ENCODE assay signal across 11 mouse cellular contexts in the genomic region with DNA sequence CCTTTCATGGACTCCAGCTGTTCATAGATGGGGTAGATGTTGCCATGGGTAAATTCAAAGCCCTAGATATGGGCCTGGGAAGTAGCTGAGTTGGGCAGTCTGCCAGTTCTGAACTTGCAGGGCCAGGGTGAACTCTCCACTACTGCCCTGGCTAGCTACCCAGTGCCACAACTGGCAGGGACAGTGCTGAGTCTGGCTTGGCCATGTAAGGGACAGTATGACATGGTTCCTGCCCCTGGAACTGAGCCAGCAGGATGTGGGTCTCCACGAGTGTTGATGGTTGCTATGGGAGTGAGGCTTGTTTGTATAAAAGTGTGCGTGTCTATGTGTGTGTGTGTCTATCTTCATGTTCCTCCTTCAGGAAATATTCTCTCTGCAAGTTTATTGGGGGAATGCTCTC. TPM values are rescaled to one million over a fixed set of nuclear protein-coding genes. Genes with fewer than 3 reads are reported as not detected.
DNase-seq lines count a peak whose midpoint lies in the region; ATAC-seq lines count a peak whose summit lies in the region.
"Had no signal": no experiment of that assay in that cellular context is flagged by ENCODE, and none has a peak within 500 bp of the region (broad histone marks: within the 10 kb centered on the region; RNA-seq: fewer than 3 reads in every experiment).

No protein-coding gene starts in this region.

- DNase-seq in forebrain, embryonic 11.5 days (ENCODE audit: low spot score), result no peak
- no peak for DNase-seq in forebrain, embryonic 10.5 days (ENCODE audit: extremely low spot score, low spot score)
- DNase-seq in liver, embryonic 11.5 days (ENCODE audit: low spot score), result no peak
- DNase-seq in ovary, postnatal 36 days (ENCODE audit: low spot score), result no peak
- DNase-seq in retina, postnatal 1 day, result no peak
- DNase-seq: thymus, postnatal 25 days had no signal

- no peaks in the 10 kb centered on the region for H3K9me3 ChIP-seq in forebrain, embryonic 11.5 days (ENCODE audit: control insufficient read depth, low read length)
- H3K9me3 ChIP-seq in forebrain, embryonic 10.5 days, result peaks cover 3% of the 10 kb centered on the region; the same call in 1 of the 2 replicates
- no peaks in the 10 kb centered on the region for H3K9me3 ChIP-seq in liver, embryonic 12.5 days (replicated peaks)
- H3K9me3 ChIP-seq in liver, embryonic 11.5 days (ENCODE audit: control insufficient read depth, low read length), result no peaks in the 10 kb centered on the region
- H3K9me3 ChIP-seq: liver, embryonic 15.5 days had no signal

- H3K36me3 ChIP-seq in forebrain, embryonic 11.5 days (ENCODE audit: control insufficient read depth, insufficient read depth, low read length), result no peaks in the 10 kb centered on the region; the same call in 1 of the 2 replicates
- peaks cover 19% of the 10 kb centered on the region for H3K36me3 ChIP-seq in forebrain, embryonic 10.5 days (replicated peaks)
- peaks cover 10% of the 10 kb centered on the region; the same call in 1 of the 2 replicates for H3K36me3 ChIP-seq in liver, embryonic 12.5 days
- H3K36me3 ChIP-seq in liver, embryonic 11.5 days (ENCODE audit: control insufficient read depth, insufficient read depth, low read length), result no peaks in the 10 kb centered on the region

- H3K4me3 ChIP-seq in forebrain, embryonic 11.5 days (ENCODE audit: low read depth, low read length), result no peak overlapping the region
- H3K4me3 ChIP-seq in forebrain, embryonic 10.5 days, result no peak overlapping the region
- no peak overlapping the region for H3K4me3 ChIP-seq in liver, embryonic 12.5 days
- no peak overlapping the region for H3K4me3 ChIP-seq in liver, embryonic 11.5 days (ENCODE audit: low read depth, low read length)
- H3K4me3 ChIP-seq: erythroblast, embryonic 14.5 days; liver, embryonic 15.5 days had no signal

- H3K9ac ChIP-seq in forebrain, embryonic 11.5 days (ENCODE audit: low read length), result no peak overlapping the region
- H3K9ac ChIP-seq in liver, embryonic 12.5 days, result no peak overlapping the region
- H3K9ac ChIP-seq in liver, embryonic 11.5 days (ENCODE audit: low read depth, low read length), result no peak overlapping the region
- H3K9ac ChIP-seq: liver, embryonic 15.5 days had no signal

- H3K4me1 ChIP-seq in forebrain, embryonic 11.5 days (replicated peaks; ENCODE audit: control insufficient read depth, insufficient read depth, low read length), result no peaks in the 10 kb centered on the region
- H3K4me1 ChIP-seq in forebrain, embryonic 10.5 days, result no peaks in the 10 kb centered on the region
- H3K4me1 ChIP-seq in liver, embryonic 12.5 days, result no peaks in the 10 kb centered on the region
- H3K4me1 ChIP-seq in liver, embryonic 11.5 days (replicated peaks; ENCODE audit: control insufficient read depth, insufficient read depth, low read length), result no peaks in the 10 kb centered on the region
- H3K4me1 ChIP-seq: liver, embryonic 15.5 days had no signal

- H3K4me2 ChIP-seq in forebrain, embryonic 11.5 days (ENCODE audit: low read depth, low read length, severe bottlenecking), result no peak overlapping the region
- H3K4me2 ChIP-seq in liver, embryonic 12.5 days, result no peak overlapping the region
- H3K4me2 ChIP-seq in liver, embryonic 11.5 days, result no peak overlapping the region
- H3K4me2 ChIP-seq: liver, embryonic 15.5 days had no signal

- 0 out of 2 replicates have a peak, but pooled peaks have one; percentile 7 for ATAC-seq in forebrain, embryonic 11.5 days (replicated peaks; ENCODE audit: low FRiP score)
- ATAC-seq in liver, embryonic 12.5 days, result peak; percentile 27; the same call in 1 of the 2 replicates
- ATAC-seq in liver, embryonic 11.5 days (replicated peaks; ENCODE audit: low FRiP score), result no peak
- peak; percentile 26 for ATAC-seq in activated CD4-positive, CD25-positive, alpha-beta regulatory T cell, adult 4 months
- ATAC-seq in megakaryocyte progenitor cell, adult 5-6 weeks (replicated peaks; ENCODE audit: poor library complexity), result peak; percentile 39; the same call in 1 of the 2 replicates

- whole genome bisulfite sequencing in forebrain, embryonic 11.5 days, result 86% methylated on average over 2 of the region's 2 CpGs
- WGBS in forebrain, embryonic 10.5 days, result 86% methylated on average over 2 of the region's 2 CpGs
- 51% methylated on average over 2 of the region's 2 CpGs for WGBS in liver, embryonic 12.5 days (ENCODE audit: insufficient replicate concordance)
- WGBS in liver, embryonic 11.5 days, result 80% methylated on average over 2 of the region's 2 CpGs

- no peaks in the 10 kb centered on the region for H3K27me3 ChIP-seq in forebrain, embryonic 11.5 days (ENCODE audit: control insufficient read depth, insufficient read depth, low read length)
- no peaks in the 10 kb centered on the region for H3K27me3 ChIP-seq in forebrain, embryonic 10.5 days (ENCODE audit: poor library complexity, severe bottlenecking)
- H3K27me3 ChIP-seq in liver, embryonic 12.5 days (replicated peaks), result no peaks in the 10 kb centered on the region
- no peaks in the 10 kb centered on the region for H3K27me3 ChIP-seq in liver, embryonic 11.5 days (replicated peaks; ENCODE audit: control insufficient read depth, insufficient read depth, low read length)
- H3K27me3 ChIP-seq: liver, embryonic 15.5 days had no signal

- no peak overlapping the region for H3K27ac ChIP-seq in forebrain, embryonic 11.5 days (ENCODE audit: low read depth, low read length)
- H3K27ac ChIP-seq in forebrain, embryonic 10.5 days, result no peak overlapping the region
- H3K27ac ChIP-seq in liver, embryonic 12.5 days, result no peak overlapping the region
- H3K27ac ChIP-seq in liver, embryonic 11.5 days (ENCODE audit: low read depth, low read length), result no peak overlapping the region
- H3K27ac ChIP-seq: liver, embryonic 15.5 days had no signal

RNA-seq across cellular contexts. Expression of a gene that starts 34.1 kb away (rescaled TPM):
- polyA plus RNA-seq in forebrain, embryonic 11.5 days (2014; fragmentation: Nextera tagmentation; extraction: Ambion mirVana), result 23.0 and 32.5 TPM in 2 replicates
- 16.4 and 20.0 TPM in 2 replicates for polyA plus RNA-seq in forebrain, embryonic 10.5 days (2016; fragmentation: Nextera tagmentation; extraction: Ambion mirVana)
- 30.8 TPM in 2 replicates for polyA plus RNA-seq in liver, embryonic 12.5 days (2016; fragmentation: Nextera tagmentation; extraction: Ambion mirVana)
- polyA plus RNA-seq in liver, embryonic 11.5 days (2014; fragmentation: Nextera tagmentation; extraction: Ambion mirVana), result 25.0 and 30.6 TPM in 2 replicates
- 10 to 100 TPM; 57.3 to 57.9 TPM for polyA plus RNA-seq in activated CD4-positive, CD25-positive, alpha-beta regulatory T cell, adult 4 months (2017; shearing (Covaris generic))
- total RNA-seq in megakaryocyte progenitor cell, adult 5-6 weeks (2015), result 91.7 and 103 TPM in 2 replicates
- total RNA-seq in megakaryocyte progenitor cell, adult 5-6 weeks (2017), result 55.6 and 63.2 TPM in 2 replicates
